Mouse (Mus musculus) small intestine, adult 2 months (tissue): ENCODE data around the gene Rom1. TPM values are rescaled to one million over a fixed set of nuclear protein-coding genes. Genes with fewer than 3 reads are reported as not detected.

ENCODE experiments used
- H3K27ac ChIP-seq: fragments of 200-500 bp; 2 replicates; pipeline ENCODE4 v1.5.1; 2012; ENCODE audit warnings: low read depth, low read length, control low read depth, inconsistent platforms; ENCODE audit not compliant: insufficient read depth
- H3K27me3 ChIP-seq: fragments of 200-500 bp; 2 replicates; pipeline ENCODE4 v1.6.1; 2012; ENCODE audit warnings: mild to moderate bottlenecking, moderate library complexity, low read length, inconsistent platforms; ENCODE audit not compliant: control insufficient read depth, insufficient read depth
- H3K36me3 ChIP-seq: fragments of 200-500 bp; 2 replicates; pipeline ENCODE4 v1.6.1; 2012; ENCODE audit warnings: mild to moderate bottlenecking, low read length, control low read depth, inconsistent platforms; ENCODE audit not compliant: control insufficient read depth, insufficient read depth
- H3K4me1 ChIP-seq: fragments of 200-500 bp; 2 replicates; pipeline ENCODE4 v1.6.1; 2012; ENCODE audit warnings: low read length, inconsistent platforms, mixed read lengths; ENCODE audit not compliant: control insufficient read depth, insufficient read depth, insufficient read length
- H3K4me3 ChIP-seq: fragments of 200-500 bp; 2 replicates; pipeline ENCODE4 v1.5.1; 2012; ENCODE audit warnings: low read depth, mild to moderate bottlenecking, control low read depth, inconsistent platforms, low read length, moderate library complexity
- CTCF ChIP-seq: fragments of 200-500 bp; IDR thresholded peaks from 2 replicates; pipeline ENCODE4 v1.5.1; 2012; ENCODE audit warnings: low read depth, mild to moderate bottlenecking, control low read depth, inconsistent platforms, low read length, moderate library complexity, mixed read lengths; ENCODE audit not compliant: insufficient replicate concordance, insufficient read length; ENCODE audit errors: extremely low read depth
- POLR2A ChIP-seq: fragments of 200-500 bp; IDR thresholded peaks from 2 replicates; pipeline ENCODE4 v1.6.1; 2012; ENCODE audit warnings: low read depth, mild to moderate bottlenecking, control low read depth, inconsistent platforms, low read length, moderate library complexity
- WGBS: fragments of 180-500 bp; shearing (Covaris S2); methylation state at CpG from one replicate; pipeline ENCODE4 v1.1.7; 2018; 5-methylcytosine and 5-hydroxymethylcytosine counted together
- polyA plus RNA-seq: library from polyadenylated mRNA; depleted of rRNA; stranded (reverse); fragments of >200 nt; gene quantifications from 2 replicates; pipeline ENCODE4 v1.2.3, GENCODE M21; 2012

Gene Rom1
- polyA plus RNA-seq, 1 experiment: 15.1 TPM

- no peak for TF ChIP-seq POLR2A
- no peak for TF ChIP-seq CTCF
- Histone ChIP-seq H3K4me3 (peak overlapping the region; percentile 97; the same call in 1 of the 2 replicates), H3K27ac (no peak overlapping the region; the same call in 1 of the 2 replicates), H3K4me1 (peaks cover 18% of the 10 kb centered on the region), H3K36me3 (peaks cover 38% of the 10 kb centered on the region), H3K27me3 (no peaks in the 10 kb centered on the region)
- 30% methylated on average over 2 of the region's 2 CpGs for WGBS
These were observed 13.9 kb upstream of the Rom1 start for GRCm38 (mm10) chr19:8943047-8943446.

GRCm38 (mm10) chr19:8942276-8942964 lies 13.3 kb upstream of the Rom1 start:
- no peak for TF ChIP-seq CTCF
- no peak for TF ChIP-seq POLR2A
- H3K4me1 ChIP-seq: peaks cover 18% of the 10 kb centered on the region
- H3K36me3 ChIP-seq: peaks cover 33% of the 10 kb centered on the region
- under 1% methylated on average over 46 of the region's 46 CpGs for WGBS
- H3K27ac ChIP-seq: peak overlapping the region; percentile 99
- no peaks in the 10 kb centered on the region for H3K27me3 ChIP-seq
- H3K4me3 ChIP-seq: peak overlapping the region; percentile 97

- H3K36me3 ChIP-seq: peaks cover 33% of the 10 kb centered on the region
- H3K4me3 ChIP-seq: peak within 1 kb of the TSS; percentile 97
- TF ChIP-seq POLR2A (peak; percentile 74), CTCF (no peak)
- under 1% methylated on average over 64 of the region's 64 CpGs for WGBS
- peaks cover 22% of the 10 kb centered on the region for H3K4me1 ChIP-seq
- peak within 1 kb of the TSS; percentile 99 for H3K27ac ChIP-seq
- no peaks in the 10 kb centered on the region for H3K27me3 ChIP-seq
These were observed 12.5 kb upstream of the Rom1 start, which contains the start of gene Mta2 for GRCm38 (mm10) chr19:8941515-8942217. Gene Mta2 (plus strand): TSS chr19:8941875.

DNA sequence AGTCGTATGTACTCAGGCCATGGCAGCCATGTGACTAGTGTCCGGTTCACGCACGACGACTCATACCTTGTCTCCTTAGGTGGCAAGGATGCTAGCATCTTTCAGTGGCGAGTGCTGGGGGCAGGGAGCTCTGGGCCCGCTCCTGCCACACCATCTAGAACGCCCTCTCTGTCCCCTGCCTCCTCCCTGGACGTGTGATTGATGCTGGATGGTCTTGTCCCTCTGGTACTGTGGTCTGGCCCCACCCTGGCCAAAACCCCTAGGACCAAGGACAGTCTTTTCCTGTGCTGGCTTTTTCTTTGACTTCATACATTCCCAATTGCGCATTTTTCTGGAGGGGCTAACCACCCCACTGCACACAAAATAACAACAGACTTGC lies 12.0 kb upstream of the Rom1 start:
- Histone ChIP-seq H3K27me3 (no peaks in the 10 kb centered on the region), H3K4me3 (peak overlapping the region; percentile 97), H3K36me3 (peaks cover 33% of the 10 kb centered on the region), H3K27ac (peak overlapping the region; percentile 4; the same call in 1 of the 2 replicates), H3K4me1 (peaks cover 22% of the 10 kb centered on the region)
- TF ChIP-seq CTCF: no peak
- TF ChIP-seq POLR2A: no peak
- WGBS: 52% methylated on average over 10 of the region's 10 CpGs

DNA sequence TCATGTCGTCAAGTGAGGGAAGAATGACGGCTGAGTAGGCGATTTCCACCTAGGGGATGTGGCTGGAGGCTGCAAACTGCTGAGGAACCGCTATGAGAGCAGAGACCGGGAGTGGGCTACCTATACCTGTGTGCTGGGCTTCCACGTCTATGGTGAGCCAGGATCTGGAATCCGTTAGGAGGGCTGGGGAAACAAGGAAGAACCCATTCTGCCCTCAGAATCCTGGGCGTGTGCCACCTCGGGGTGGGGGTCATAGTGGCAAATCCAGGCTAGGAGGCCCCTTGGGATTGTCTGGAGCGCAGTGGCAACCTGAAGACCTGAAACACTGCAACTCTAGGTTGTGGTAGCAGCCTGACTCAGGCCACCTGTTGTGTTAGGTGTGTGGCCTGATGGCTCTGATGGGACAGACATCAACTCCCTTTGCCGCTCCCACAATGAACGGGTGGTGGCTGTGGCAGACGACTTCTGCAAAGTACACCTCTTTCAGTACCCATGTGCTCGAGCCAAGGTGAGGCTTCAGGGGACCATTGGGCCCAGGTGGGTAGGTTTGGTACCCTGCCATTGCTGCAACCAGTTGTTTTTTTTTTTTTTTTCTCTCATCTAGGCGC lies 11.5 kb upstream of the Rom1 start:
- H3K4me3 ChIP-seq: no peak overlapping the region
- H3K36me3 ChIP-seq: peaks cover 28% of the 10 kb centered on the region
- H3K27me3 ChIP-seq: no peaks in the 10 kb centered on the region
- 84% methylated on average over 15 of the region's 15 CpGs for WGBS
- TF ChIP-seq POLR2A: no peak
- no peak for TF ChIP-seq CTCF
- H3K4me1 ChIP-seq: peaks cover 22% of the 10 kb centered on the region
- no peak overlapping the region for H3K27ac ChIP-seq

- Histone ChIP-seq H3K27me3 (no peaks in the 10 kb centered on the region), H3K4me1 (peaks cover 7% of the 10 kb centered on the region; the same call in 1 of the 2 replicates), H3K36me3 (peaks cover 30% of the 10 kb centered on the region), H3K27ac (no peak overlapping the region), H3K4me3 (no peak overlapping the region)
- TF ChIP-seq POLR2A (no peak), CTCF (no peak)
- WGBS: 52% methylated on average over 2 of the region's 2 CpGs
These were observed 7.6 kb upstream of the Rom1 start for GRCm38 (mm10) chr19:8936736-8937135.

GRCm38 (mm10) chr19:8930771-8931170 lies 1.6 kb upstream of the Rom1 start:
- 83% methylated on average over 7 of the region's 7 CpGs for WGBS
- Histone ChIP-seq H3K27me3 (no peaks in the 10 kb centered on the region), H3K4me1 (peaks cover 9% of the 10 kb centered on the region), H3K36me3 (peaks cover 15% of the 10 kb centered on the region; the same call in 1 of the 2 replicates), H3K4me3 (peak overlapping the region; percentile 95; the same call in 1 of the 2 replicates), H3K27ac (no peak overlapping the region)
- TF ChIP-seq CTCF (no peak), POLR2A (no peak)
